Mouse (Mus musculus): ENCODE measurements around the gene Gpr87. TPM values are rescaled to one million over a fixed set of nuclear protein-coding genes. Genes with fewer than 3 reads are reported as not detected.

The Gpr87 gene
- polyA plus RNA-seq, 1 experiment from 2014 or later: 46.9 TPM

GRCm38 (mm10) chr3:59203802-59204520, 9.1 kb upstream of the Gpr87 start:
- H3K27me3 ChIP-seq (ENCODE audit: control insufficient read depth, insufficient read depth, low read length): no peaks in the 10 kb centered on the region
- H3K9ac ChIP-seq (ENCODE audit: low read length): no peak overlapping the region
- H3K27ac ChIP-seq (replicated peaks): peak overlapping the region; percentile 73
- H3K4me1 ChIP-seq (replicated peaks; ENCODE audit: control insufficient read depth, insufficient read depth): no peaks in the 10 kb centered on the region
- H3K9me3 ChIP-seq (ENCODE audit: control insufficient read depth, low read length): no peaks in the 10 kb centered on the region
- H3K36me3 ChIP-seq (ENCODE audit: control insufficient read depth, insufficient read depth, low read length): no peaks in the 10 kb centered on the region
- no peak overlapping the region for H3K4me2 ChIP-seq (replicated peaks; ENCODE audit: low read depth)
- H3K4me3 ChIP-seq (ENCODE audit: low read depth, low read length): no peak overlapping the region
- 57% methylated on average over 8 of the region's 8 CpGs for WGBS
- TF ChIP-seq CTCF (IDR thresholded peaks at IDR 0.05; ENCODE audit: low read depth): 0 out of 2 replicates have a peak, but pooled peaks have one; percentile 6
- TF ChIP-seq EP300 (optimal IDR thresholded peaks at IDR 0.05): no peak
- ATAC-seq (ENCODE audit: low FRiP score, low TSS enrichment) (peak; percentile 93), DNase-seq (ENCODE audit: low spot score) (peak; percentile 41)

DNA sequence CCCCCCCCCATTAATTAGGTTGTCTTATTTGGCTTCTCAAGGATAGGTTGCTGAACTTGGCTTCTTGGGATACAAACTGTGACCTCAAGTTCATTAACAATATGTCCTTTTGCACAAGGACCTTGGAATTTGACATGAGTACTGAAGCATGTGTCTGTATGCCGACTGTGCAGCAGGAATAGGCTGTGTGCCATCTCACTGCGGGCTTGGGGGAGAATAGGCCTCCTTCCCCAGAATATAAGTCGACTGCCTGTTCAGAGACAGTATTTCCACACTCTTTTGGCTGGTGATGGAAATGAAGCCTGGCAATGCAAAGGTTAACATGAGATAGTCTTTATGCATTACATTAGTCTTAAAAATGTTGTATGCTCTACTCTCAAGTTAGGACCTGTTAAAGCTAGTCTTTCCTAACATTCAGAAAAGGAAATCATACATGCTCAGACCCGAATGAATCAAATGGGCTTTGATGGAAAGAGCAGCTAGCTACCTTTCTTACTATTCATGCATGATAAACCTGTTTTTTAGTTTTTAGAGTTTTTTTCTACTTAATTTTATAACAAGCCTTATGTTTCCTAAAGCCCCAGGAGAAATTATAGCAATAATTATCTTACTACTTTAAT, 2.5 kb upstream of the Gpr87 start:
- H3K4me1 ChIP-seq (replicated peaks; ENCODE audit: control insufficient read depth, insufficient read depth): no peaks in the 10 kb centered on the region
- no peak for TF ChIP-seq CTCF (IDR thresholded peaks at IDR 0.05; ENCODE audit: low read depth)
- TF ChIP-seq EP300 (optimal IDR thresholded peaks at IDR 0.05): no peak
- ATAC-seq (ENCODE audit: low FRiP score, low TSS enrichment) (no peak), DNase-seq (ENCODE audit: low spot score) (no peak)
- H3K36me3 ChIP-seq (ENCODE audit: control insufficient read depth, insufficient read depth, low read length): no peaks in the 10 kb centered on the region
- H3K27me3 ChIP-seq (ENCODE audit: control insufficient read depth, insufficient read depth, low read length): no peaks in the 10 kb centered on the region
- H3K9me3 ChIP-seq (ENCODE audit: control insufficient read depth, low read length): no peaks in the 10 kb centered on the region
- H3K4me2 ChIP-seq (replicated peaks; ENCODE audit: low read depth): no peak overlapping the region
- 0 out of 2 replicates have a peak overlapping the region, but pooled peaks have one; percentile 59 for H3K27ac ChIP-seq (replicated peaks)
- 60% methylated on average over 4 of the region's 4 CpGs for WGBS
- no peak overlapping the region for H3K4me3 ChIP-seq (ENCODE audit: low read depth, low read length)
- H3K9ac ChIP-seq (ENCODE audit: low read length): no peak overlapping the region

DNA sequence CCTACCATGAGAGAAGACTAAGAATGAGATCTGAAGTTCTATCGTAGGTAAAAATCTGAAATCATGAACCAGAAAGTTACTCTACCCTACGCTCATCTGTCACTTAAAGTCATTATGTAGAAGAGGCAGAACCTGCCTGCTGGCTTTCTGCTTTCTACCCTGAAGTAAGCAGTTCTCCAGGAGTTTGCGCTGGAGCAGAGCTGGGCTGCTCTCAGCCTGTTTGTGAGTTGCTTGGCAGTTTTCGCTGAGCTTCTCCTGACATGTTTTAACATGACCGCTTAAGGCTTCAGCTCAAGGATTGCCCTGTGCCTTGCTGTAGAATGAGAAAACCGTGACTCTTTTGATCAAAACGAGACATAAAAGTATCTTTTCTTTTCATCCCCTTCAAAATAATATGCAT, 805 bp downstream of the Gpr87 start:
- no peak for TF ChIP-seq EP300 (optimal IDR thresholded peaks at IDR 0.05)
- no peak for TF ChIP-seq CTCF (IDR thresholded peaks at IDR 0.05; ENCODE audit: low read depth)
- DNase-seq (ENCODE audit: low spot score): no peak
- H3K4me2 ChIP-seq (replicated peaks; ENCODE audit: low read depth): no peak overlapping the region
- ATAC-seq (ENCODE audit: low FRiP score, low TSS enrichment): no peak
- peak overlapping the region; percentile 41; the same call in 1 of the 2 replicates for H3K9ac ChIP-seq (ENCODE audit: low read length)
- no peaks in the 10 kb centered on the region for H3K9me3 ChIP-seq (ENCODE audit: control insufficient read depth, low read length)
- H3K27me3 ChIP-seq (ENCODE audit: control insufficient read depth, insufficient read depth, low read length): no peaks in the 10 kb centered on the region
- WGBS: 73% methylated on average over 7 of the region's 7 CpGs
- no peaks in the 10 kb centered on the region for H3K4me1 ChIP-seq (replicated peaks; ENCODE audit: control insufficient read depth, insufficient read depth)
- no peaks in the 10 kb centered on the region for H3K36me3 ChIP-seq (ENCODE audit: control insufficient read depth, insufficient read depth, low read length)
- peak overlapping the region; percentile 24 for H3K4me3 ChIP-seq (ENCODE audit: low read depth, low read length)
- peak overlapping the region; percentile 82 for H3K27ac ChIP-seq (replicated peaks)

DNA sequence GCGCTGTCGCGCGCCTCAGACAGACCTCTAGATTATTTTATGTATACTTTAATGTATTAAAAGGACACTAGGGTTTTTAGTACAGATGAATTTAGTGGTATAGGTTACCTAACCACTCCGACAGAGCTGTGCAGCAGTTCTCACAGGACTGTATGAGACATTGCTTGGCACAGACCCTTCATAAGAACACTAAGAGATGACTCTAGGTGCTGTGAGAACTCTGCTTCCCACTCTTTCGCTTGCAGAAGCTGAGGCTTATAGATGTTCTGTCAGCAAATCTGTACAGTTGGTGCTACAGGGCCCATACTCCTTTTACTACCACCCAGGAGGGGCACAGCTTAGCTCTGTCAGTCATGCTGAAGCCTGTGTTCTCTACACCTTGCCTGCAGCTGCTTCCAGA, 3.2 kb downstream of the Gpr87 start:
- TF ChIP-seq CTCF (IDR thresholded peaks at IDR 0.05; ENCODE audit: low read depth) (no peak), EP300 (optimal IDR thresholded peaks at IDR 0.05) (no peak)
- WGBS: 93% methylated on average over 6 of the region's 6 CpGs

GRCm38 (mm10) chr3:59187336-59187735, 7.6 kb downstream of the Gpr87 start:
- 65% methylated on average over 4 of the region's 4 CpGs for WGBS
- Histone ChIP-seq H3K36me3 (ENCODE audit: control insufficient read depth, insufficient read depth, low read length) (no peaks in the 10 kb centered on the region), H3K27ac (replicated peaks) (0 out of 2 replicates have a peak overlapping the region, but pooled peaks have one; percentile 13), H3K4me1 (replicated peaks; ENCODE audit: control insufficient read depth, insufficient read depth) (no peaks in the 10 kb centered on the region), H3K4me2 (replicated peaks; ENCODE audit: low read depth) (no peak overlapping the region), H3K4me3 (ENCODE audit: low read depth, low read length) (no peak overlapping the region), H3K9me3 (ENCODE audit: control insufficient read depth, low read length) (no peaks in the 10 kb centered on the region), H3K27me3 (ENCODE audit: control insufficient read depth, insufficient read depth, low read length) (no peaks in the 10 kb centered on the region), H3K9ac (ENCODE audit: low read length) (no peak overlapping the region)
- TF ChIP-seq EP300 (optimal IDR thresholded peaks at IDR 0.05) (no peak), CTCF (IDR thresholded peaks at IDR 0.05; ENCODE audit: low read depth) (no peak)
- DNase-seq (ENCODE audit: low spot score): no peak
- no peak for ATAC-seq (ENCODE audit: low FRiP score, low TSS enrichment)

More for the DNA sequence above, 3.2 kb downstream of the Gpr87 start:
- DNase-seq (ENCODE audit: low spot score): no peak
- 0 out of 2 replicates have a peak overlapping the region, but pooled peaks have one; percentile 24 for H3K27ac ChIP-seq (replicated peaks)
- peak overlapping the region; percentile 34; the same call in 1 of the 2 replicates for H3K4me2 ChIP-seq (replicated peaks; ENCODE audit: low read depth)
- H3K4me3 ChIP-seq (ENCODE audit: low read depth, low read length): no peak overlapping the region
- no peak for ATAC-seq (ENCODE audit: low FRiP score, low TSS enrichment)
- no peaks in the 10 kb centered on the region for H3K36me3 ChIP-seq (ENCODE audit: control insufficient read depth, insufficient read depth, low read length)
- no peaks in the 10 kb centered on the region for H3K4me1 ChIP-seq (replicated peaks; ENCODE audit: control insufficient read depth, insufficient read depth)
- no peaks in the 10 kb centered on the region for H3K9me3 ChIP-seq (ENCODE audit: control insufficient read depth, low read length)
- H3K27me3 ChIP-seq (ENCODE audit: control insufficient read depth, insufficient read depth, low read length): no peaks in the 10 kb centered on the region
- no peak overlapping the region for H3K9ac ChIP-seq (ENCODE audit: low read length)

DNA sequence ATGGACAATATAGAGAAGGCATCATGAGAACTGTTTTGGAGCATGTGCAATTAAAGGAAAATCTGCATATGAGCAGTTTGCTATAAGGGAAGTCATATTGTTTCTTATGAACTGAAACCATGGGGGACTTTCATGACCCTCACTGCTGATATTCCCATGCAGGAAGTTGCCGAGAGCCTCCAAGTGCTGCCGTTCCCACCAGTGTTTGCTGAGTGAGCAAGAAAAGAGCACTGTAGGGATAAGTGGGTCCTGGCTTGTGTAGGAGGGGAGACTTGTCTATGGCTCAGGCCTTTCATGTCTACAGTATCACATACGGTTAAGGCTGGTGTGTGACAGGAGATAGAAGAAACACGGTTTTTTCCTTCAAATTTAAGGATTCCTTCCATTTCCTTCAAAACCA, 9.2 kb downstream of the Gpr87 start:
- Histone ChIP-seq H3K9ac (ENCODE audit: low read length) (no peak overlapping the region), H3K4me3 (ENCODE audit: low read depth, low read length) (no peak overlapping the region), H3K36me3 (ENCODE audit: control insufficient read depth, insufficient read depth, low read length) (no peaks in the 10 kb centered on the region), H3K9me3 (ENCODE audit: control insufficient read depth, low read length) (no peaks in the 10 kb centered on the region), H3K4me1 (replicated peaks; ENCODE audit: control insufficient read depth, insufficient read depth) (no peaks in the 10 kb centered on the region), H3K4me2 (replicated peaks; ENCODE audit: low read depth) (no peak overlapping the region), H3K27me3 (ENCODE audit: control insufficient read depth, insufficient read depth, low read length) (no peaks in the 10 kb centered on the region), H3K27ac (replicated peaks) (no peak overlapping the region)
- 87% methylated on average over 4 of the region's 4 CpGs for WGBS
- TF ChIP-seq CTCF (IDR thresholded peaks at IDR 0.05; ENCODE audit: low read depth): no peak
- TF ChIP-seq EP300 (optimal IDR thresholded peaks at IDR 0.05): no peak
- no peak for DNase-seq (ENCODE audit: low spot score)
- ATAC-seq (ENCODE audit: low FRiP score, low TSS enrichment): no peak
